Mouse (Mus musculus) cerebellum, adult 2 months (tissue): ENCODE results near the gene Rbms3. TPM values are rescaled to one million over a fixed set of nuclear protein-coding genes. Genes with fewer than 3 reads are reported as not detected.

Experiments used
- DNase-seq, 2 experiments: peaks; one replicate each; pipeline ENCODE4 v3.0.0; 2021
- H3K27ac ChIP-seq: fragments of 200-500 bp; 2 replicates; pipeline ENCODE4 v1.5.1; 2012; ENCODE audit warnings: low read length, control low read depth, inconsistent platforms; ENCODE audit not compliant: insufficient read depth
- H3K27me3 ChIP-seq: fragments of 200-500 bp; 2 replicates; pipeline ENCODE4 v1.6.1; 2012; ENCODE audit warnings: inconsistent platforms, mild to moderate bottlenecking, low read length, moderate library complexity; ENCODE audit not compliant: control insufficient read depth, insufficient read depth
- H3K4me1 ChIP-seq: fragments of 200-500 bp; 2 replicates; pipeline ENCODE4 v1.6.1; 2011; ENCODE audit warnings: low read length; ENCODE audit not compliant: control insufficient read depth, insufficient read depth
- H3K4me3 ChIP-seq: fragments of 200-500 bp; replicated peaks from 2 replicates; pipeline ENCODE3; 2011; ENCODE audit warnings: mild to moderate bottlenecking, low read depth, low read length, control low read depth; ENCODE audit not compliant: insufficient read depth
- CTCF ChIP-seq: fragments of 200-500 bp; IDR thresholded peaks from 2 replicates; pipeline ENCODE4 v1.5.1; 2011; ENCODE audit warnings: low read depth, mild to moderate bottlenecking, control low read depth, low read length, moderate library complexity, borderline replicate concordance; ENCODE audit not compliant: insufficient read depth
- POLR2A ChIP-seq: fragments of 200-500 bp; IDR thresholded peaks from 2 replicates; pipeline ENCODE4 v1.6.1; 2011; ENCODE audit warnings: low read length, control low read depth, borderline replicate concordance; ENCODE audit not compliant: insufficient read depth
- WGBS: fragments of 180-500 bp; shearing (Covaris S2); methylation state at CpG from one replicate; pipeline ENCODE4 v1.1.7; 2018; 5-methylcytosine and 5-hydroxymethylcytosine counted together
- polyA plus RNA-seq: library from polyadenylated mRNA; depleted of rRNA; stranded (reverse); fragments of >200 nt; gene quantifications from 2 replicates; pipeline ENCODE4 v1.2.3, GENCODE M21; 2012

The Rbms3 gene
- polyA plus RNA-seq, 1 experiment, result 13.3 TPM

DNA sequence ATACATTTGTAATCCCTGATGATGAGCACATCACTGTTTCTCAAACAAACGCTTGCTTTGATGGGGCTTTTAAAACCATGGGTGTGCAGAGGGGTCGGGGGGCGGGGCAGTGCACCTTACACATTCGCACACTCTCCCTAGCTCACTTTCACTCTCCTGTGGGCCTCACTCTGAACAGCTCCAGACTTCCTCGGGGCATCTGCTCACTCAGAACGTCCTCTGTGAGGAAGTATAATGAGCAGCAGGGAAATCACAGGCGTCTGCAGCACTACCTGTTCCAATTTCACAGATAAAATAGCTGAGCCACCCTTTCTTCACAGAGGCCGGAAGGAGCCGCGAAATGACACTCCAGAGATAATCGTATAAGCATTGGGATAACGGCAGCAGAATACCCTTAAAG lies 611.4 kb downstream of the Rbms3 start:
- H3K4me1 ChIP-seq, result no peaks in the 10 kb centered on the region; the same call in 1 of the 2 replicates
- H3K27me3 ChIP-seq, result no peaks in the 10 kb centered on the region
- 61% methylated on average over 12 of the region's 12 CpGs for WGBS
- no peak overlapping the region for H3K4me3 ChIP-seq
- peak in 1 of 2 experiments; percentile 8 for DNase-seq
- no peak overlapping the region for H3K27ac ChIP-seq
- TF ChIP-seq POLR2A, result no peak
- TF ChIP-seq CTCF, result no peak

DNA sequence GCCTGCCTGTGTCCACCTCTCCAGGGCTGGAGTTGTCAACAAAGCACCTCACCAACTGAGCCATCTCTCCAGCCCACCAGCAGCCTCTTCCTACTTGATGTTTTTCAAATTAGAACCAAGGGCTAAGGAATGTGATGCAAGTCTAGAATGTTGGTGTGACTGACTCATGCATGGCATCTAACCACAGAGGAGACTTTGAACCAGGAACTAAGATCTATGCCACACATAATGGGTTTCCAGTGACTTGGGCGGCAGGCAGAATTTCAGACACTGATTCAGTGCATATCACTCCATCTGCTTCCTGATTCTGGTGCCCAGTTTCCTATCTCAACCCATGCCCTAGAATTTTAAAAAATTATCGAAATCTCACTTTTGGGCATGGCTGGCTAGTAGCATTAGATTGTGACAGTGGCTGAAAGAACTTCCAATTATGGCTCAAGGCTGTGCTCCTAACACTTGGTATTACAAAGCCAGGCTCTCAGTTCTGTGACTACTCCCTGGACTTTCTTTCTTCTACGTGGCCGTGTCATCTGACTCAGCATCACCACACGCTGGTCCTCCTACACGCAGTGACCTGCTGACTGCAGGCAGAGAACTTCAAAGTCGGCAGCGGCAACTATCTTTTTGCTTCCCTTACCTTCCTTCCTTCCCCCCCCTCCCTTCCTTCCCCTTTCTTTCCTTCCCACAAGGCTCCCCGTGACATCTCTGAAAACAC lies 613.0 kb downstream of the Rbms3 start:
- Histone ChIP-seq H3K4me3 (no peak overlapping the region), H3K4me1 (no peaks in the 10 kb centered on the region; the same call in 1 of the 2 replicates), H3K27ac (no peak overlapping the region), H3K27me3 (no peaks in the 10 kb centered on the region)
- WGBS, result 84% methylated on average over 9 of the region's 9 CpGs
- no peak for DNase-seq
- TF ChIP-seq POLR2A (no peak), CTCF (no peak)

- H3K27me3 ChIP-seq, result no peaks in the 10 kb centered on the region
- TF ChIP-seq POLR2A, result no peak
- TF ChIP-seq CTCF, result no peak
- no peak overlapping the region for H3K27ac ChIP-seq
- WGBS, result 26% methylated on average over 3 of the region's 3 CpGs
- no peak for DNase-seq
- no peak overlapping the region for H3K4me3 ChIP-seq
- no peaks in the 10 kb centered on the region; the same call in 1 of the 2 replicates for H3K4me1 ChIP-seq
These were observed 616.3 kb downstream of the Rbms3 start for GRCm38 (mm10) chr9:117013386-117013785.

GRCm38 (mm10) chr9:117010801-117011200 lies 618.9 kb downstream of the Rbms3 start:
- no peak overlapping the region for H3K4me3 ChIP-seq
- H3K27ac ChIP-seq, result no peak overlapping the region
- DNase-seq, result no peak
- TF ChIP-seq POLR2A, result no peak
- H3K4me1 ChIP-seq, result no peaks in the 10 kb centered on the region; the same call in 1 of the 2 replicates
- no peaks in the 10 kb centered on the region for H3K27me3 ChIP-seq
- WGBS, result 62% methylated on average over 3 of the region's 3 CpGs

DNA sequence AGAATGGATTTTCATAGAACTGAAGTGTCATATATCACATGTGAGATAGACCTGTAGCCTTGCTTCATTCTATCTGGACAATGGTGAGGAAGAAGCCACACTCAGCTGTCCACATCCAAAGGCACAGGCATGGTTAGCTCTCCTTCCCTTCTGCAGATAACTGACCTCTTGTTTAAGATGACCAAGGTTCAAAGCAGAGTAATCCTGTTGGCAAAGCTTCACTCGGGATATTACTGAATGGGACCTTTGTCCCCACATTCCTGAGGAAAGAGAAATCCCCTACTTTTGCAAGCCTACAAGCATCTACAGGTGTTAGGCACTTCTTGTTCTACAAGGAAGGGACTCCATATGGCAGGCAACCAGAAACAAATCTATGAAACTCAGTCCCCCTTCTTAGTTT lies 621.5 kb downstream of the Rbms3 start:
- no peaks in the 10 kb centered on the region for H3K4me1 ChIP-seq
- H3K4me3 ChIP-seq, result no peak overlapping the region
- no peak for TF ChIP-seq CTCF
- TF ChIP-seq POLR2A, result no peak
- WGBS, result 79% methylated on average over 1 of the region's 1 CpGs
- no peaks in the 10 kb centered on the region for H3K27me3 ChIP-seq
- no peak overlapping the region for H3K27ac ChIP-seq
- no peak for DNase-seq

- 45% methylated on average over 2 of the region's 2 CpGs for WGBS
- Histone ChIP-seq H3K4me1 (no peaks in the 10 kb centered on the region), H3K4me3 (no peak overlapping the region), H3K27me3 (no peaks in the 10 kb centered on the region), H3K27ac (no peak overlapping the region)
- no peak for DNase-seq
- no peak for TF ChIP-seq CTCF
- TF ChIP-seq POLR2A, result no peak
These were observed 627.6 kb downstream of the Rbms3 start for GRCm38 (mm10) chr9:117002083-117002482.

GRCm38 (mm10) chr9:116999186-116999585 lies 630.5 kb downstream of the Rbms3 start:
- WGBS, result 76% methylated on average over 6 of the region's 6 CpGs
- H3K27ac ChIP-seq, result no peak overlapping the region
- H3K27me3 ChIP-seq, result no peaks in the 10 kb centered on the region
- no peaks in the 10 kb centered on the region for H3K4me1 ChIP-seq
- no peak for DNase-seq
- no peak for TF ChIP-seq CTCF
- no peak for TF ChIP-seq POLR2A
- no peak overlapping the region for H3K4me3 ChIP-seq

- Histone ChIP-seq H3K27me3 (no peaks in the 10 kb centered on the region), H3K27ac (no peak overlapping the region), H3K4me3 (no peak overlapping the region), H3K4me1 (no peaks in the 10 kb centered on the region)
- TF ChIP-seq CTCF (no peak), POLR2A (no peak)
- no peak for DNase-seq
- 75% methylated on average over 6 of the region's 6 CpGs for WGBS
These were observed 639.4 kb downstream of the Rbms3 start for GRCm38 (mm10) chr9:116990321-116990720.
